In the genomic region with DNA sequence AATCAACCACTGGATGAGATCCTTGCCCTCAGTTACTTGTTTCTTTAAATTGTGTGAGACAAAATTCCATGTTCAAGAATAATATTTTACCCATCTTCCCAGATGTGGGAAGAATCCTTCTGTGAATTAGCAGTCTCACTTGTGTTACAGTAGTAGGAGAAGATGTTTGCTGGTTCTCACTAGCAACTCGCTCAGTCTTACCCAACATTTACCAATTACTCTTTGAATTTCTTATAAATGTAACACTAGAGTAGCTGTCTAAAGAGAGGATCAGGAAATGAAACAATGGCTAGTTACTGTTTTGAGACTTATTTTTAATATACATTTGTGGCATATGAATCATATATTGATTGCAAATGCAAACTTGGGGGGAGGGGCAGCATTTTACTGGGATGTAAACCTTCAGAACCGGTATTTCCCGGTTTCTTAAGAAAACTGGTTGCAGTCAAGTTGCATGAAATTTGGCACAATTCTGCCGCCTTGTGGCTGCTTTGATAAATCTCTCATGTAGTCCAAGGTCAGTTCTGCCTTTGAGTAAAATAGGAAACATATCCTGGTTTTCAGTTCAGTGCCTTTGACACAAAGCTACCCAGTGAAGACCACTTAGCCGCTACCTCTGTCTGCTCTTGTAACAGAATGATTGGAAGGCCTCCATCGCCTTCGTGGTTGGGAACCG, we compare ENCODE assay signal across 10 mouse cellular contexts. TPM values are rescaled to one million over a fixed set of nuclear protein-coding genes. Genes with fewer than 3 reads are reported as not detected.
DNase-seq lines count a peak whose midpoint lies in the region; ATAC-seq and TF ChIP-seq lines count a peak whose summit lies in the region.
"Had no signal": no experiment of that assay in that cellular context is flagged by ENCODE, and none has a peak within 500 bp of the region (broad histone marks: within the 10 kb centered on the region; RNA-seq: fewer than 3 reads in every experiment).

No protein-coding gene starts in this region.

- H3K9me3 ChIP-seq in forebrain, embryonic 14.5 days (replicated peaks; ENCODE audit: control insufficient read depth, low read length), result no peaks in the 10 kb centered on the region
- H3K9me3 ChIP-seq: embryonic facial prominence, embryonic 12.5 days had no signal

- ATAC-seq in forebrain, embryonic 14.5 days, result peak; percentile 48
- no peak for ATAC-seq in erythroid progenitor cell, adult 5-6 weeks (replicated peaks; ENCODE audit: low FRiP score, poor library complexity, severe bottlenecking)

- no peak overlapping the region for H3K4me2 ChIP-seq in forebrain, embryonic 14.5 days (ENCODE audit: low read length)
- H3K4me2 ChIP-seq: embryonic facial prominence, embryonic 12.5 days had no signal

- TF ChIP-seq CTCF in thymus, adult 2 months (IDR thresholded peaks at IDR 0.05; ENCODE audit: borderline replicate concordance, control insufficient read depth, extremely low read depth, insufficient read depth, low read length, poor library complexity), result no peak

- intact Hi-C loops in left cerebral cortex, postnatal 4 days (cut with DNase I), result loop anchor here (5.0 kb wide), 3 partner anchors 686 to 1041 kb away; no protein-coding TSS in a partner anchor

- TF ChIP-seq POLR2A in thymus, adult 2 months (IDR thresholded peaks at IDR 0.05; ENCODE audit: control insufficient read depth, extremely low read depth, insufficient read depth, low read length, poor library complexity), result no peak

- no peaks in the 10 kb centered on the region for H3K36me3 ChIP-seq in thymus, adult 2 months (ENCODE audit: control insufficient read depth, insufficient read depth, low read length)
- H3K36me3 ChIP-seq in forebrain, embryonic 14.5 days (ENCODE audit: control insufficient read depth, insufficient read depth, low read length), result no peaks in the 10 kb centered on the region
- H3K36me3 ChIP-seq: embryonic facial prominence, embryonic 12.5 days had no signal

- H3K4me1 ChIP-seq in thymus, adult 2 months (replicated peaks; ENCODE audit: control insufficient read depth, insufficient read depth, low read length), result no peaks in the 10 kb centered on the region
- no peaks in the 10 kb centered on the region for H3K4me1 ChIP-seq in forebrain, embryonic 14.5 days (ENCODE audit: control insufficient read depth, insufficient read depth, low read length)
- H3K4me1 ChIP-seq: embryonic facial prominence, embryonic 12.5 days; megakaryocyte, embryonic 14.5 days had no signal

- no peaks in the 10 kb centered on the region for H3K27me3 ChIP-seq in thymus, adult 2 months (ENCODE audit: control insufficient read depth, insufficient read depth, low read length)
- no peaks in the 10 kb centered on the region for H3K27me3 ChIP-seq in forebrain, embryonic 14.5 days (replicated peaks; ENCODE audit: control insufficient read depth, insufficient read depth, low read length)
- H3K27me3 ChIP-seq: embryonic facial prominence, embryonic 12.5 days; megakaryocyte, embryonic 14.5 days had no signal

- 37% methylated on average over 8 of the region's 8 CpGs for WGBS in thymus, adult 2 months
- WGBS in forebrain, embryonic 14.5 days, result 44% methylated on average over 8 of the region's 8 CpGs

- no peak overlapping the region for H3K4me3 ChIP-seq in thymus, adult 2 months (ENCODE audit: control insufficient read depth, insufficient read depth, low read length)
- H3K4me3 ChIP-seq in forebrain, embryonic 14.5 days (ENCODE audit: low read depth, low read length), result no peak overlapping the region
- H3K4me3 ChIP-seq: embryonic facial prominence, embryonic 12.5 days; megakaryocyte, embryonic 14.5 days had no signal

- no peak overlapping the region for H3K27ac ChIP-seq in thymus, adult 2 months (ENCODE audit: control insufficient read depth, insufficient read depth, low read length)
- H3K27ac ChIP-seq in forebrain, embryonic 14.5 days (ENCODE audit: low read depth, low read length), result no peak overlapping the region
- H3K27ac ChIP-seq: embryonic facial prominence, embryonic 12.5 days had no signal

- peak; percentile 38 for DNase-seq in thymus, postnatal 4 days
- DNase-seq in thymus, adult 2 months, result no peak
- peak; percentile 0 for DNase-seq in c-Kit-positive CD71-positive TER-119-positive erythroid progenitor cells, embryonic 14.5 days (ENCODE audit: low spot score)
- DNase-seq in forebrain, embryonic 14.5 days (ENCODE audit: low spot score), result peak; percentile 88
- DNase-seq in kidney, adult 8-10 months, result peak; percentile 22 to 62
- DNase-seq in left cerebral cortex, postnatal 4 days, result peak; percentile 64
- DNase-seq in ovary, postnatal 14 days (ENCODE audit: low spot score), result peak; percentile 38

- no peak overlapping the region for H3K9ac ChIP-seq in forebrain, embryonic 14.5 days (ENCODE audit: low read length)
- H3K9ac ChIP-seq: embryonic facial prominence, embryonic 12.5 days had no signal

RNA-seq across cellular contexts. Expression of a gene that starts 53.5 kb away (rescaled TPM):
- 0.03 and 0.05 TPM in 2 replicates for polyA plus RNA-seq in thymus, adult 2 months (2012; rRNA removed)
- 0.22 and 0.41 TPM in 2 replicates for polyA plus RNA-seq in forebrain, embryonic 14.5 days (2014; fragmentation: Nextera tagmentation; extraction: Ambion mirVana)
- total RNA-seq in left cerebral cortex, postnatal 4 days (2021), result 1 to 10 TPM; 1.1 to 1.2 TPM
- not detected in 2 replicates for total RNA-seq in erythroid progenitor cell, adult 5-6 weeks (2015; ENCODE audit: low replicate concordance)
- not detected in 2 replicates for total RNA-seq in erythroid progenitor cell, adult 5-6 weeks (2017; ENCODE audit: low replicate concordance)
